Mouse (Mus musculus) C2C12 (cell line): Measurements from ENCODE around the gene Gpr62. TPM values are rescaled to one million over a fixed set of nuclear protein-coding genes. Genes with fewer than 3 reads are reported as not detected.

ENCODE experiments used
- H3K27me3 ChIP-seq: one replicate; pipeline ENCODE4 v1.6.1; 2011; ENCODE audit not compliant: control insufficient read depth, insufficient read depth, insufficient read length
- H3K36me3 ChIP-seq: one replicate; pipeline ENCODE4 v1.6.1; 2011; ENCODE audit not compliant: control insufficient read depth, insufficient read depth
- H3K4me3 ChIP-seq: one replicate; pipeline ENCODE4 v1.5.1; 2011; ENCODE audit warnings: mild to moderate bottlenecking, control low read depth; ENCODE audit not compliant: poor library complexity, insufficient read depth, severe bottlenecking
- H3K79me2 ChIP-seq: one replicate; pipeline ENCODE4 v1.6.1; 2011; ENCODE audit not compliant: control insufficient read depth, insufficient read depth
- H3K79me3 ChIP-seq: one replicate; pipeline ENCODE4 v1.6.1; 2011; ENCODE audit warnings: low read depth, control low read depth
- H3ac ChIP-seq: one replicate; pipeline ENCODE3; 2011; ENCODE audit warnings: low read depth; ENCODE audit not compliant: control insufficient read depth, insufficient read length
- CEBPB ChIP-seq: IDR thresholded peaks from one replicate; pipeline ENCODE4 v1.6.1; 2011; ENCODE audit warnings: low read depth, mild to moderate bottlenecking, control low read depth, moderate library complexity
- CTCF ChIP-seq: IDR thresholded peaks from one replicate; pipeline ENCODE4 v1.5.1; 2011; ENCODE audit not compliant: control insufficient read depth, insufficient read depth, insufficient read length
- FOSL1 ChIP-seq: IDR thresholded peaks from one replicate; pipeline ENCODE4 v1.8.0; 2011; ENCODE audit warnings: mild to moderate bottlenecking, low read length; ENCODE audit not compliant: poor library complexity, insufficient read depth, severe bottlenecking
- MAX ChIP-seq: IDR thresholded peaks from one replicate; pipeline ENCODE4 v1.6.1; 2011; ENCODE audit warnings: mild to moderate bottlenecking, control low read depth
- MYOD1 ChIP-seq: IDR thresholded peaks from one replicate; pipeline ENCODE4 v1.6.1; 2011; ENCODE audit warnings: low read depth; ENCODE audit not compliant: control insufficient read depth, insufficient read length
- MYOG ChIP-seq: IDR thresholded peaks from one replicate; pipeline ENCODE4 v1.6.1; 2011; ENCODE audit not compliant: control insufficient read depth, insufficient read length; ENCODE audit errors: extremely low read depth
- USF1 ChIP-seq: IDR thresholded peaks from one replicate; pipeline ENCODE4 v1.6.1; 2011; ENCODE audit warnings: low read depth, mild to moderate bottlenecking, control low read depth, moderate library complexity
- polyA plus RNA-seq: library from polyadenylated mRNA; unstranded; fragments of >200 nt; fragmentation: generic; extraction: Trizol; gene quantifications from one replicate; pipeline ENCODE4 v1.2.1, GENCODE M21; 2012; ENCODE audit warnings: missing spikeins

Gpr62 gene
- polyA plus RNA-seq, 1 experiment: 0.29 TPM

GRCm38 (mm10) chr9:106476924-106477484 is 11.3 kb upstream of the Gpr62 start, which contains the start of gene Parp3:
Parp3 (minus strand) TSS chr9:106476949.
- peak within 1 kb of the TSS; percentile 83 for H3ac ChIP-seq

DNA sequence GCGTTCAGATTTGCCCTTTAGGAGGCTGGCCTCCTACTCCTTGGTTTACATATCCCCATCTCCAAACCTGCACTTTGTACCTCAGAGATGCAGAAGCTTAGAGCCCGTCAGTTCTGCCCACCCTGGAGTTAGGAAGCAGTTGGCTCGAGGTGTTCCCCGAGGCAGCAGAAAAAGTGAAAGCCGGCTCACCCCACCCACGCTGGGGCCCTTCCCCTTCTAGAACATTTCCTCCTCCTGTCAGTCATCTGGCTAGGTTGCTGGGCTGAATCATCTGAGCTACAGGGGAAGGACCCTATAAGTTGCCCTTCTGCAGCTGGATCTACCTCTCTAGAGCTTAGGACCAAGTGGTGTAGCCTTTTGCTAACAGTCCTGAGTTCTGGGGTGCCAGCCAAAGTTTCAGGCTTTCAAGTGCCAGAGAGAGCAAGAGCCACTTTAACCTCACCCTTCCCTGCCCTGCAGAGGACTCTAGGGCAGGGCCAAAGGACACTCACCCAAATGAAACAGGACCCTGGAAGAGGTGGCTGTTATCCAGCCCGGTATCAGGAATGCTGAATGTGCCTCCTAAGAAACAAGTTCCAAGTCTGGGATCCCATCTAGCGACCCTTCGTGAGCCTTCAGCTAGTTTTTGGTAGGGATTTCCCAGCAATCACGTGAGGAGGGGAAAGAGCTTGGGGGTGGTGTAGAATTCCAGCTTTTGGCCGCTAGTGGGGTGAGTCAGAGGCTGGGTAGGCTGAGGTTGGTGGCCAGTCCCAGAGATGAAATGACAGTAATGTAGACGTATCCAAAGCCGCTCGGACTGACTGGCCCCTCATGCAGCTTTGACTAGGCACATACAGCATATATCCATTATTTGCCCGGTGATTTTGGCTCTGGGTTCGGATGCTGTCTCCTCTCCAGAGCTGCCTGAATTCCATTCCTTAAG is 10.5 kb upstream of the Gpr62 start:
- Histone ChIP-seq H3K4me3 (peak overlapping the region; percentile 61), H3ac (peak overlapping the region; percentile 53), H3K79me3 (peaks cover 18% of the 10 kb centered on the region), H3K36me3 (peaks cover 5% of the 10 kb centered on the region), H3K27me3 (no peaks in the 10 kb centered on the region), H3K79me2 (peaks cover 53% of the 10 kb centered on the region)
- TF ChIP-seq USF1: peak; percentile 98
- no peak for TF ChIP-seq CEBPB

More at GRCm38 (mm10) chr9:106476924-106477484, 11.3 kb upstream of the Gpr62 start, which contains the start of gene Parp3:
- peak within 1 kb of the TSS; percentile 61 for H3K4me3 ChIP-seq
- no peaks in the 10 kb centered on the region for H3K27me3 ChIP-seq
- peaks cover 18% of the 10 kb centered on the region for H3K79me3 ChIP-seq
- peak; percentile 95 for TF ChIP-seq CTCF
- no peak for TF ChIP-seq FOSL1
- peak; percentile 84 for TF ChIP-seq MAX
- TF ChIP-seq CEBPB: no peak
- TF ChIP-seq MYOD1: no peak
- no peak for TF ChIP-seq MYOG
- TF ChIP-seq USF1: no peak
- peaks cover 5% of the 10 kb centered on the region for H3K36me3 ChIP-seq
- H3K79me2 ChIP-seq: peaks cover 53% of the 10 kb centered on the region

DNA sequence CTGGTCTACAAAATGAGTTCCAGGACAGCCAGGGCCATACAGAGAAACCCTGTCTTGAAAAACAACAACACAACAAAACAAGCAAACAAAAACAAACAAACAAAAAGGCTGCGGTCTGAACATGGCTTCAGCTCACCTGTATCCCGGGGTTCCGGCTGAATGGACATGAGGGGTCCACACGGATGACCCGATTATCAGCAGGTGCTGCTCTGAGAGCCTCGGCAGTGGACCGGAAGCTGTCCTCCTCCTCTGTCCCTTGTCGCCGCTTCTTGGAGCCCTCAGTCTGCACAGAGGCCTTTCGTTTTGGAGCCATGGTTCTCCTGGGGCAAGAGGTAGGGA is 9.9 kb upstream of the Gpr62 start, which contains the start of gene Rrp9:
Rrp9 (plus strand) TSS at position 301 of the 339 bp plus-strand sequence.
- peaks cover 53% of the 10 kb centered on the region for H3K79me2 ChIP-seq
- H3ac ChIP-seq: peak within 1 kb of the TSS; percentile 53
- no peaks in the 10 kb centered on the region for H3K27me3 ChIP-seq
- H3K36me3 ChIP-seq: peaks cover 5% of the 10 kb centered on the region
- peak within 1 kb of the TSS; percentile 61 for H3K4me3 ChIP-seq
- TF ChIP-seq CTCF (no peak), USF1 (no peak), MYOG (no peak), MYOD1 (no peak), FOSL1 (no peak), MAX (no peak)
- peaks cover 18% of the 10 kb centered on the region for H3K79me3 ChIP-seq

- peaks cover 5% of the 10 kb centered on the region for H3K36me3 ChIP-seq
- peak overlapping the region; percentile 19 for H3ac ChIP-seq
- H3K79me3 ChIP-seq: peaks cover 18% of the 10 kb centered on the region
- no peaks in the 10 kb centered on the region for H3K27me3 ChIP-seq
- H3K79me2 ChIP-seq: peaks cover 48% of the 10 kb centered on the region
- TF ChIP-seq MAX (no peak), CTCF (no peak), MYOD1 (no peak), CEBPB (no peak), USF1 (no peak), FOSL1 (no peak), MYOG (no peak)
- H3K4me3 ChIP-seq: peak overlapping the region; percentile 61
Observed at GRCm38 (mm10) chr9:106475046-106475445, 9.3 kb upstream of the Gpr62 start.

DNA sequence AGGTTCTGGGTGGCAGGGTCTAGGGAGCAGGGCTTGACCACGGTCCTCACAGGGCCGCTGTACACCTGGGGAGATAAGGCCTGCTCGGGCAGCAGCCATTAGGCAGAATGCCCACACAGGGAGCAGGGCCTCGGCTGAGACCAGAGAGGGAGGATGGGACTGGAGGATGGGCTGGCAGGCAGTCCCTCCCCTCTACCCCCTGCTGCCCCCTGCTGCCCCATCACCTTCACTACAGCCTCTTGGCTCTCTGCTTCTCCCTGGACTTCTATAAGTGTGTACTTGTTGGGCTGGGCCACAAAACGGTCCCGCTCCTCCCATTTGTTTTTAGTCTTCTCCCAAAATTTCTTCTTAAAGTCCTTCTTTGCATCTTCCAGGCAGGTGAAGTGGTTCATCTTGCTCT is 8.7 kb upstream of the Gpr62 start:
- H3K79me2 ChIP-seq: peaks cover 42% of the 10 kb centered on the region
- TF ChIP-seq CEBPB (no peak), CTCF (peak; percentile 77)
- H3K27me3 ChIP-seq: no peaks in the 10 kb centered on the region
- H3K4me3 ChIP-seq: no peak overlapping the region
- peaks cover 16% of the 10 kb centered on the region for H3K79me3 ChIP-seq
- H3K36me3 ChIP-seq: peaks cover 5% of the 10 kb centered on the region
- H3ac ChIP-seq: peak overlapping the region; percentile 21

DNA sequence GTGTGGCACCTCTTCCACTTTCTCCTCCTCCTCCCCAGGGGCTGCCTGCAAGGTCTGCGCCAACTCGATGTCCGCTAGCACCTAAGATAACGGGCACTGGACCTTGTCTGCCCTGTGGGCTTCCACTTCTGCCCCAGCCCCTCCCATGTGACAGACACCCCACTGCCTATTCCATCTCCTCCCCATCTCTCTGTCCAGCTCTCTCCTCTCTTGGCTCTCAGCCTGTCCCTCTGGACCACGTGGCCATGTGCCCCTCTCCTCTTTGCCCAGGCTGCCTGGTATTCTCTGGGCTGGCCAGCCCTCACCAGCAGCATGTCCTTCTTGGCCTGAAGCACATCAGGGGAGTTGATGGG is 8.0 kb upstream of the Gpr62 start:
- no peak for TF ChIP-seq USF1
- TF ChIP-seq MYOD1: no peak
- TF ChIP-seq CEBPB: no peak
- no peak for TF ChIP-seq FOSL1
- no peak for TF ChIP-seq MYOG
- TF ChIP-seq CTCF: no peak
- H3ac ChIP-seq: no peak overlapping the region

More for the DNA sequence above, 8.0 kb upstream of the Gpr62 start:
- peaks cover 12% of the 10 kb centered on the region for H3K79me3 ChIP-seq
- peaks cover 5% of the 10 kb centered on the region for H3K36me3 ChIP-seq
- H3K4me3 ChIP-seq: no peak overlapping the region
- H3K79me2 ChIP-seq: peaks cover 36% of the 10 kb centered on the region
- no peaks in the 10 kb centered on the region for H3K27me3 ChIP-seq
